Mouse (Mus musculus) heart, adult 18-20 months (tissue): ENCODE measurements at regions not wholly inside any gene's neighbourhood (a gene's known extent, or its start where the extent isn't known, plus 50 kb on each side); places are given as distances from the start of the nearest gene placed in this dataset.

Experiments used
- DNase-seq, 2 experiments: peaks; one replicate each; pipeline ENCODE4 v3.0.0; 2021 to 2022; ENCODE audit warnings: mixed read lengths in 1 of 2

DNA sequence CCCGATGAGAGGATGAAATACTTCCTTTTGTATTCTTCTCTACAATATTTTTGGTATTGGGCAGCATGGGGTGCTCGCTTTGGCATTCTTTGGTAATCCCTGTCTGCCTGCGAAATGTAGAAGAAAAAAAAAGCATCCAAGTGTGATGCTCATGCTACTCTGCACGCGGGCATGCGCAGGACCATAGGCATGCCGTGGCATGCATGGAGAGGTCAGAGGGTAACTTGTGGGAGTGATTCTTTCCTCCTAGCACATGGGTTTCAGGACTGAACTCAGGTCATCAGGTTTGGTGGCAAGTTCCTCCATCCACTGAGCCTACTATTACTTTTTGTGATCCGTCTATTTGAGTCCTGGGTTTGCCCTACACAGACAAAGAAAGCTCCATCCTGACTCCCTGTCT is 74.3 kb downstream of the Gm525 start:
- no peak for DNase-seq

DNA sequence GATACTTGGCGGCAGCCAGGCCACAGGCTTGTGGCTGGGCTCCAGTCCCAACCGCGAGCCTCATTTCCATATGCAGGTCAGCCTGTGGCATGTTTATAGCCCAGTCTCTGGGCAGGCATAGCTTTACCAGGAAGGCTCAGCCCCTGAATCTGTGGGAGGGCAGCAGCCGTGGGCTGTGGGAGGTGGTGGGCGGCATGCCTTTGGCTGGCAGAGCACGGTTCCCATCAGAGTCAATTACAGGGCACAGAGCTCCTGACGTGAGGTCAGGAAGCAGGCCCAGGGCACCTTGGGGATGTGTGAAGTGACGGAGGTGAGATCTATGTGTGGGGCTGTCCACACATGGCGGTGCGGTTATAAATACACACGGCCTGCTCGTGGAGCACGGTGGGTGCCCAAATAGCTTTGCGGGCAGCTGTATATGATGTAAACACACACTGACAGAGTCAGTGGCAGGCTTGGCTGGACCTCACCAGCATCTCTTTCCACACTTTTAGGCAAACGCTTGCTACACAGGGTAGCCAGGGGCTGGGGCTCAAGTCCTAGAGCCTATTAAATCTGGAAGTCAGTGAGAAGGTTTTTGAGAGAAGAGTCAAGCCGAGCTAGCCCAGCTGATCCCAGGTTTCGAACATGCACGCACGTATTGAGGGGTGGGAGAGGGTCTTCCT is 71.8 kb downstream of the Gm525 start:
- DNase-seq, result no peak

DNA sequence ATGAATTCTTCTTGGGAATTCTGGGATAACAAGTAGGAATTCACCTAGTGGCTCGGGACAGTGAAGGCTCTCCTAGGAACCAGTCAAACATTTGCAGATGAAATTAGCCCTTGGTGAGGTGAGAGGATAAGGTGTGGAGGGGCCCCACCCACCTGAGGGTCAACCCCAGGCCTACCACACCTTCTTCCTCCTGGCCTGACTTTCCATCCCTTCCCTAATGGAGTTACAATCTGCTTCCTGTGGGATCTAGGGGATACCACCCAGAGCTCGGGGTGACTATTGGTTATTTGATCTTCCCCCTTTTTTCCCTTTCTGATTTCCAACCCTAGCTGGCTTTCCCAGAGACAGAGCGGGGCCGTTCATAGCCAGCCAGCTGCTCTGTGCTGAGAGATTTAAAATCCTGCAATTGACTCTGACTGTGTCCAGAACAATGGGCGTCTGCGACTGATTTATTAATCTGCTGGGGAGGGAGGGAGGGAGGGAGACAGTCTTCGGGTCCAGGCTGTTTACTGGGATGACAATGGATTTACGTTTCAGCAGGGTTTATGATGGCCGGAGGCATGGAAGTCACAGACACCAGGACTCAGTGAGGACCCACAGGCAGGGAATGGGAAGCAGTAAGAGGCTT is 69.0 kb downstream of the Gm525 start:
- DNase-seq, result peak in 1 of 2 experiments; percentile 21
